Mouse (Mus musculus) thymus, adult 2 months (tissue): ENCODE measurements at regions not wholly inside any gene's neighbourhood (a gene's known extent, or its start where the extent isn't known, plus 50 kb on each side); places are given as distances from the start of the nearest gene placed in this dataset.

Experiments
- DNase-seq: peaks from one replicate; pipeline ENCODE4 v3.0.0; 2021
- H3K27ac ChIP-seq: fragments of 200-500 bp; 2 replicates; pipeline ENCODE4 v1.5.1; 2012; ENCODE audit warnings: low read length, control low read depth; ENCODE audit not compliant: control insufficient read depth, insufficient read depth
- H3K27me3 ChIP-seq: fragments of 200-500 bp; 2 replicates; pipeline ENCODE4 v1.6.1; 2012; ENCODE audit warnings: mild to moderate bottlenecking, low read length, moderate library complexity, mixed read lengths; ENCODE audit not compliant: control insufficient read depth, insufficient read depth
- H3K36me3 ChIP-seq: fragments of 200-500 bp; 2 replicates; pipeline ENCODE4 v1.6.1; 2012; ENCODE audit warnings: mild to moderate bottlenecking, low read length, moderate library complexity; ENCODE audit not compliant: control insufficient read depth, insufficient read depth
- H3K4me1 ChIP-seq: fragments of 200-500 bp; replicated peaks from 2 replicates; pipeline ENCODE4 v1.6.1; 2012; ENCODE audit warnings: low read length; ENCODE audit not compliant: control insufficient read depth, insufficient read depth
- H3K4me3 ChIP-seq: fragments of 200-500 bp; 2 replicates; pipeline ENCODE4 v1.5.1; 2012; ENCODE audit warnings: mild to moderate bottlenecking, low read length, control low read depth, moderate library complexity; ENCODE audit not compliant: control insufficient read depth, insufficient read depth
- CTCF ChIP-seq: fragments of 200-500 bp; IDR thresholded peaks from 2 replicates; pipeline ENCODE4 v1.5.1; 2012; ENCODE audit warnings: mild to moderate bottlenecking, control low read depth, low read length, moderate library complexity, borderline replicate concordance; ENCODE audit not compliant: control insufficient read depth, poor library complexity, insufficient read depth; ENCODE audit errors: extremely low read depth
- POLR2A ChIP-seq: fragments of 200-500 bp; IDR thresholded peaks from 2 replicates; pipeline ENCODE4 v1.6.1; 2012; ENCODE audit warnings: mild to moderate bottlenecking, low read length, control low read depth, moderate library complexity; ENCODE audit not compliant: control insufficient read depth, poor library complexity, insufficient read depth; ENCODE audit errors: extremely low read depth
- WGBS: fragments of 180-500 bp; shearing (Covaris S2); methylation state at CpG from one replicate; pipeline ENCODE4 v1.1.7; 2018; 5-methylcytosine and 5-hydroxymethylcytosine counted together

DNA sequence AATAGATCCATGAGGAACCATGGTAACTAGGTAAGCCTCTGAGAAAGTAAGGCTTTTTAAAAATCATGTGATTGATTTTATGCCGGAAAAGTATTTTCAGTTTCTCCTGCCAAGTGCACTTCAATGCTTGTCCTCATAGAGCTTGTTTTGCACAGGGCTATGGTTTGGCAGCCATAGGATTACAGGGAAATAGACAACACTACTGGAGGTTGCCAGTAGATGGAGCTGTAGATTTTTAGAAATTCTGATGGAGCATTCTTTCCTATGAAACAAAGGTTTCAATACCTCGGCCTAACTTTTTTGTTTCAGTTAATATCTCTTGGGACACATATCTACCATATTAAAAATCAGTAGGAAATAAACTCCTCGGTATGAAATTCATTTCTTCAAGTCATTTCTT lies 210.8 kb upstream of the Fermt1 start:
- H3K36me3 ChIP-seq: no peaks in the 10 kb centered on the region
- no peaks in the 10 kb centered on the region for H3K4me1 ChIP-seq
- no peak overlapping the region for H3K27ac ChIP-seq
- no peak for TF ChIP-seq CTCF
- no peak for TF ChIP-seq POLR2A
- no peak overlapping the region for H3K4me3 ChIP-seq
- no peaks in the 10 kb centered on the region for H3K27me3 ChIP-seq
- 63% methylated on average over 3 of the region's 3 CpGs for WGBS
- no peak for DNase-seq

GRCm38 (mm10) chr2:133158206-133158605 lies 212.5 kb upstream of the Fermt1 start:
- H3K4me1 ChIP-seq: no peaks in the 10 kb centered on the region
- no peak for DNase-seq
- TF ChIP-seq CTCF: no peak
- no peak overlapping the region for H3K27ac ChIP-seq
- WGBS: 79% methylated on average over 8 of the region's 8 CpGs
- H3K4me3 ChIP-seq: no peak overlapping the region
- H3K27me3 ChIP-seq: no peaks in the 10 kb centered on the region
- H3K36me3 ChIP-seq: no peaks in the 10 kb centered on the region

- Histone ChIP-seq H3K4me3 (no peak overlapping the region), H3K27me3 (no peaks in the 10 kb centered on the region), H3K4me1 (no peaks in the 10 kb centered on the region), H3K36me3 (no peaks in the 10 kb centered on the region), H3K27ac (no peak overlapping the region)
- TF ChIP-seq POLR2A (no peak), CTCF (no peak)
- WGBS: 57% methylated on average over 2 of the region's 2 CpGs
- no peak for DNase-seq
These were observed 213.7 kb upstream of the Fermt1 start for GRCm38 (mm10) chr2:133159398-133159797.

DNA sequence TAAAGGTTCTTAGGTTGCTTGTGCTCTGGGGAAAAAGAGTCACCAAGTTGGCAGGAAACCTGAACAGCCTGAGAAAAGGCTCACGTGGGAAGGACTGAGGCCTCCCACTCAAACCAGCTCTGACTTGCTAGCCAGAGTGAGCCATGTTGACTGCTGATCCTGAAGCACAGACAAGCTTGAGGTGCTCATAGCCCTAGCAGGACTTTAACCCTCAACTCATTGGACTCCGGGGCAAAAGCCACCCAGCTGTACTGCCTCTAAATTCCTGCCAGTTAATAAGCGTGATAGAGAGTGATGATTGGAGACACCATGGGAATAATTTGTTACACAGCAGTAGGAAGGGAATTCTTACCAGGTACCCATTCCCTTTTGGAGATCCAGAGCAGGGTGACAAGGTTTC lies 230.7 kb upstream of the Fermt1 start:
- H3K4me1 ChIP-seq: no peaks in the 10 kb centered on the region
- TF ChIP-seq POLR2A (no peak), CTCF (no peak)
- H3K4me3 ChIP-seq: no peak overlapping the region
- no peak for DNase-seq
- H3K27me3 ChIP-seq: no peaks in the 10 kb centered on the region
- WGBS: 89% methylated on average over 3 of the region's 3 CpGs
- no peaks in the 10 kb centered on the region for H3K36me3 ChIP-seq
- no peak overlapping the region for H3K27ac ChIP-seq

DNA sequence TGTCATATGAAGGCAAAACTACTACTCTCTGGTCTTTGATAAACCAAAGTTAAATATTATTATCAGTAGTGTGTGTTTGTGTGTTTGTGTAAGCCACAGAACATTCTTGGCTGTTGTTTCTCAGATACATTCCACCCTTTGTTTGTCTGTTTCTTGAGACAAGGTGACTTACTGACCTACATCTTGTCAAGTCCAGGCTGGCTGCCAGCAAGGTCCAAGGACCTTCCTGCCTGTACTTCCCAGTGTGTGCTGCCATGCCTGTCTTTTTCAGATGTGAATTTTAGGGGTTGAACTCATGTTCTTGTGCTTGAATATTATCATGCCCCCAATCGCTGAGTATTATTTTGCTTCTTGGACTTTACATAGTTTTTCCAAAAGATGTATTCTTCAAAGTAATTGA lies 235.5 kb upstream of the Fermt1 start:
- DNase-seq: no peak
- WGBS: 100% methylated on average over 1 of the region's 1 CpGs

GRCm38 (mm10) chr2:133182920-133183319 lies 237.2 kb upstream of the Fermt1 start:
- H3K27ac ChIP-seq: no peak overlapping the region
- no peak for DNase-seq
- no peaks in the 10 kb centered on the region for H3K36me3 ChIP-seq
- no peak overlapping the region for H3K4me3 ChIP-seq
- H3K4me1 ChIP-seq: no peaks in the 10 kb centered on the region
- TF ChIP-seq POLR2A: no peak
- TF ChIP-seq CTCF: no peak
- WGBS: 68% methylated on average over 4 of the region's 4 CpGs
- H3K27me3 ChIP-seq: no peaks in the 10 kb centered on the region

More for the DNA sequence above, 235.5 kb upstream of the Fermt1 start:
- Histone ChIP-seq H3K4me1 (no peaks in the 10 kb centered on the region), H3K4me3 (no peak overlapping the region), H3K27me3 (no peaks in the 10 kb centered on the region), H3K36me3 (no peaks in the 10 kb centered on the region), H3K27ac (no peak overlapping the region)
- TF ChIP-seq CTCF: no peak
- TF ChIP-seq POLR2A: no peak

DNA sequence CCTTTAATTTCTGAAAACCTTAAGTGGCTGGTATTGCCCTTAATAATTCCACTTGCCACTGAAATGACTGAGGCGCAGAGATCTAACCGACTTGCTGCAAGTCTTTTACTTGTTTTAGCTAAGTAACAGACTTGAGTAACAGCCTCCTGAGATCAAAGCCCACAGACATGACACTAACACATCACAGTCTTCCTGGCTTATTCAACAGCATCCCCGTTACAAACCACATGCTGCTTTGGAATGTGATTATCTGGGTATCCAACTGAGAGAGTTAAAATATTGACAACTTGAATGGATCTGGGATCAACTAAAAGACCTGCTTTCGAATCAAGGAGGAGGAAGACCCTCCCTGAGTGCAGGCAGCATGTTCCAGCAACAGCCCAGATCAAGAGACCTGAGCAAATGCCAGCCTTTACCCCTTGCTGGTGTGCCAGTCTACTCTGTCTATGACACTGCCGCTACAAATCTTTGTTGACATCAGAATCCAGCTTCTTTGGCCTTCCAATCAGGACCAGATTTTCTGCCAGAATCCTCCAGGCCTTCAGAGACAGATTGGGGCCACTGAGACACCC lies 258.7 kb upstream of the Fermt1 start:
- Histone ChIP-seq H3K27me3 (no peaks in the 10 kb centered on the region), H3K4me3 (no peak overlapping the region), H3K36me3 (no peaks in the 10 kb centered on the region), H3K4me1 (no peaks in the 10 kb centered on the region), H3K27ac (no peak overlapping the region)
- WGBS: 61% methylated on average over 5 of the region's 5 CpGs
- DNase-seq: no peak
- TF ChIP-seq CTCF: no peak
- no peak for TF ChIP-seq POLR2A
